Mouse (Mus musculus): Measurements from ENCODE around the gene Slc25a22. TPM values are rescaled to one million over a fixed set of nuclear protein-coding genes. Genes with fewer than 3 reads are reported as not detected.
"Not testable (repeated sequence)": the region's sequence is repeated elsewhere in the genome, so short reads cannot be mapped to it uniquely, and the experiment has no call there.

Gene Slc25a22
- total RNA-seq, 2 experiments from 2014 or later = 65.5 to 67.6 TPM

GRCm38 (mm10) chr7:141423811-141424210 lies 13.9 kb downstream of the Slc25a22 start:
- DNase-seq = no peak
- intact Hi-C loops (cut with DNase I) = no loop called here

- intact Hi-C loops (cut with DNase I) = no loop called here
- no peak for DNase-seq
These were observed 17.5 kb downstream of the Slc25a22 start for GRCm38 (mm10) chr7:141420030-141420702.

GRCm38 (mm10) chr7:141418970-141419369 lies 18.7 kb downstream of the Slc25a22 start:
- intact Hi-C loops (cut with DNase I) = no loop called here
- DNase-seq = no peak

GRCm38 (mm10) chr7:141417731-141418681 lies 19.7 kb downstream of the Slc25a22 start:
- no peak for DNase-seq
- intact Hi-C loops (cut with DNase I) = no loop called here

GRCm38 (mm10) chr7:141416144-141416841 lies 21.4 kb downstream of the Slc25a22 start:
- intact Hi-C loops (cut with DNase I) = no loop called here
- no peak for DNase-seq

- intact Hi-C loops (cut with DNase I) = loop anchor here (5.0 kb wide), 1 partner anchor 43 kb away; the partner anchor contains the start of gene Pnpla2
- DNase-seq = peak; percentile 100
These were observed 23.7 kb downstream of the Slc25a22 start, which contains the start of gene Gatd1 for GRCm38 (mm10) chr7:141413809-141414584. Gene Gatd1, minus strand, starts transcription at chr7:141414136.

GRCm38 (mm10) chr7:141413331-141413730 lies 24.4 kb downstream of the Slc25a22 start:
- intact Hi-C loops (cut with DNase I) = loop anchor here (5.0 kb wide), 1 partner anchor 44 kb away; the partner anchor contains the start of gene Pnpla2

GRCm38 (mm10) chr7:141411667-141412066 lies 26.0 kb downstream of the Slc25a22 start:
- intact Hi-C loops (cut with DNase I) = loop anchor here (5.0 kb wide), 1 partner anchor 46 kb away; the partner anchor contains the start of gene Pnpla2
- no peak for DNase-seq

More at GRCm38 (mm10) chr7:141413331-141413730, 24.4 kb downstream of the Slc25a22 start:
- DNase-seq = no peak

- intact Hi-C loops (cut with DNase I) = loop anchor here (5.0 kb wide), 1 partner anchor 47 kb away; the partner anchor contains the start of gene Pnpla2
- DNase-seq = no peak
These were observed 27.1 kb downstream of the Slc25a22 start for GRCm38 (mm10) chr7:141410631-141411030.

- intact Hi-C loops (cut with DNase I) = loop anchor here (1.0 to 2.0 kb wide), 2 partner anchors 28 to 116 kb away; partner anchors contain the start of gene Slc25a22
- DNase-seq = peak; percentile 87 to 93
These were observed 28.9 kb downstream of the Slc25a22 start for GRCm38 (mm10) chr7:141408833-141409232.

- intact Hi-C loops (cut with DNase I) = loop anchor here (2.0 kb wide), 1 partner anchor 117 kb away; no protein-coding TSS in a partner anchor
- DNase-seq = not testable (repeated sequence)
These were observed 30.0 kb downstream of the Slc25a22 start for GRCm38 (mm10) chr7:141407670-141408069.

- no peak for DNase-seq
- intact Hi-C loops (cut with DNase I) = no loop called here
These were observed 32.2 kb downstream of the Slc25a22 start for GRCm38 (mm10) chr7:141405466-141405865.

GRCm38 (mm10) chr7:141403305-141403704 lies 34.4 kb downstream of the Slc25a22 start:
- intact Hi-C loops (cut with DNase I) = no loop called here
- peak; percentile 62 to 73 for DNase-seq

GRCm38 (mm10) chr7:141395348-141395747 lies 42.3 kb downstream of the Slc25a22 start:
- intact Hi-C loops (cut with DNase I) = no loop called here

GRCm38 (mm10) chr7:141394771-141395170 lies 42.9 kb downstream of the Slc25a22 start:
- intact Hi-C loops (cut with DNase I) = no loop called here
- peak; percentile 68 to 78 for DNase-seq

More at GRCm38 (mm10) chr7:141395348-141395747, 42.3 kb downstream of the Slc25a22 start:
- no peak for DNase-seq

- DNase-seq = no peak
- intact Hi-C loops (cut with DNase I) = no loop called here
These were observed 43.5 kb downstream of the Slc25a22 start for GRCm38 (mm10) chr7:141394158-141394557.

- no peak for DNase-seq
- intact Hi-C loops (cut with DNase I) = no loop called here
These were observed 45.0 kb downstream of the Slc25a22 start for GRCm38 (mm10) chr7:141392552-141393222.

- DNase-seq = peak; percentile 94 to 96
- intact Hi-C loops (cut with DNase I) = no loop called here
These were observed 45.8 kb downstream of the Slc25a22 start, which contains the start of gene Taldo1 for GRCm38 (mm10) chr7:141391625-141392551. Gene Taldo1, plus strand, starts transcription at chr7:141392199.

Data from heart, postnatal 14 days (tissue).